8 mouse cellular contexts compared by ENCODE assay signal in genomic region chr9:20519949-20520348, GRCm38 (mm10). TPM values are rescaled to one million over a fixed set of nuclear protein-coding genes. Genes with fewer than 3 reads are reported as not detected.
A peak's percentile ranks its signal among the peaks of the same experiment; 100 is the strongest.
DNase-seq lines count a peak whose midpoint lies in the region; ATAC-seq and TF ChIP-seq lines count a peak whose summit lies in the region.

No protein-coding gene starts in this region.

- WGBS in heart, embryonic 14.5 days = 28% methylated on average over 4 of the region's 4 CpGs
- WGBS in forebrain, embryonic 13.5 days = 8% methylated on average over 4 of the region's 4 CpGs
- WGBS in liver, postnatal 0 days (ENCODE audit: insufficient replicate concordance) = 49% methylated on average over 4 of the region's 4 CpGs

- no peak overlapping the region for H3K27ac ChIP-seq in heart, embryonic 14.5 days (replicated peaks in 1 of 2; ENCODE audit: control insufficient read depth in 1 of 2, insufficient read depth in 1 of 2, low read depth in 2 of 2, low read length in 2 of 2)
- H3K27ac ChIP-seq in forebrain, embryonic 13.5 days = no peak overlapping the region
- H3K27ac ChIP-seq in liver, postnatal 0 days (ENCODE audit: low read depth) = no peak overlapping the region

- no peak for TF ChIP-seq EP300 in liver, postnatal 0 days (IDR thresholded peaks at IDR 0.05; ENCODE audit: low read depth)

- H3K4me1 ChIP-seq in heart, embryonic 14.5 days (ENCODE audit: control insufficient read depth in 2 of 2, insufficient read depth in 2 of 2, low read length in 2 of 2) = peaks cover 2 to 11% of the 10 kb centered on the region in 2 experiments; a peak in 3 of 4 replicates
- peaks cover 58% of the 10 kb centered on the region for H3K4me1 ChIP-seq in E14TG2a.4 (replicated peaks; ENCODE audit: low read depth, low read length)
- H3K4me1 ChIP-seq in forebrain, embryonic 13.5 days = peaks cover 47% of the 10 kb centered on the region
- peaks cover 25% of the 10 kb centered on the region for H3K4me1 ChIP-seq in liver, postnatal 0 days (ENCODE audit: insufficient read depth)

- peaks cover 34% of the 10 kb centered on the region for H3K36me3 ChIP-seq in heart, embryonic 14.5 days (ENCODE audit: control insufficient read depth, insufficient read depth, low read length)
- H3K36me3 ChIP-seq in E14TG2a.4 (ENCODE audit: insufficient read depth, low read length) = peaks cover 45% of the 10 kb centered on the region
- peaks cover 36% of the 10 kb centered on the region for H3K36me3 ChIP-seq in forebrain, embryonic 13.5 days (ENCODE audit: poor library complexity, severe bottlenecking)
- 0 out of 2 replicates have a peak, but pooled peaks cover 5% of the 10 kb centered on the region for H3K36me3 ChIP-seq in liver, postnatal 0 days (replicated peaks; ENCODE audit: insufficient read depth, low read length)

- H3K4me2 ChIP-seq in heart, embryonic 14.5 days (ENCODE audit: low read length) = peak overlapping the region; percentile 71
- H3K4me2 ChIP-seq in forebrain, embryonic 13.5 days = peak overlapping the region; percentile 93
- H3K4me2 ChIP-seq in liver, postnatal 0 days (ENCODE audit: low read depth, low read length) = peak overlapping the region; percentile 84

- DNase-seq in heart, adult 18-20 months = no peak
- DNase-seq in liver, postnatal 0 days = no peak
- no peak for DNase-seq in gastrocnemius, postnatal 14 days
- no peak for DNase-seq in kidney, postnatal 14 days

- H3K27me3 ChIP-seq in heart, embryonic 14.5 days (ENCODE audit: control insufficient read depth, insufficient read depth, low read length) = no peaks in the 10 kb centered on the region
- H3K27me3 ChIP-seq in E14TG2a.4 (ENCODE audit: insufficient read depth, low read length) = no peaks in the 10 kb centered on the region
- no peaks in the 10 kb centered on the region for H3K27me3 ChIP-seq in forebrain, embryonic 13.5 days
- no peaks in the 10 kb centered on the region for H3K27me3 ChIP-seq in liver, postnatal 0 days (ENCODE audit: insufficient read depth, low read length)

- intact Hi-C loops in gastrocnemius, postnatal 14 days (cut with DNase I; ENCODE audit: low total_unique reads) = no loop called here

- no peak for ATAC-seq in heart, embryonic 14.5 days (ENCODE audit: insufficient number of reproducible peaks, insufficient read depth, low FRiP score, low read depth)
- ATAC-seq in forebrain, embryonic 13.5 days = no peak
- ATAC-seq in liver, postnatal 0 days = no peak
- no peak for ATAC-seq in inflammation-experienced regulatory T-cells, adult 6 months

- H3K9ac ChIP-seq in heart, embryonic 14.5 days (ENCODE audit: low read length) = peak overlapping the region; percentile 25
- peak overlapping the region; percentile 74 for H3K9ac ChIP-seq in forebrain, embryonic 13.5 days
- 0 out of 2 replicates have a peak overlapping the region, but pooled peaks have one; percentile 33 for H3K9ac ChIP-seq in liver, postnatal 0 days (replicated peaks)

- peak overlapping the region; percentile 44 to 78 for H3K4me3 ChIP-seq in heart, embryonic 14.5 days (ENCODE audit: control insufficient read depth in 1 of 2, insufficient read depth in 1 of 2, low read depth in 1 of 2, low read length in 2 of 2)
- H3K4me3 ChIP-seq in E14TG2a.4 (replicated peaks; ENCODE audit: low read length) = peak overlapping the region; percentile 95
- peak overlapping the region; percentile 89 for H3K4me3 ChIP-seq in forebrain, embryonic 13.5 days
- H3K4me3 ChIP-seq in liver, postnatal 0 days (ENCODE audit: low read depth, low read length) = peak overlapping the region; percentile 26

- no peaks in the 10 kb centered on the region for H3K9me3 ChIP-seq in heart, embryonic 14.5 days (ENCODE audit: control insufficient read depth, low read length)
- no peaks in the 10 kb centered on the region for H3K9me3 ChIP-seq in E14TG2a.4 (ENCODE audit: low read length)
- H3K9me3 ChIP-seq in forebrain, embryonic 13.5 days (replicated peaks) = no peaks in the 10 kb centered on the region
- H3K9me3 ChIP-seq in liver, postnatal 0 days (ENCODE audit: low read length) = no peaks in the 10 kb centered on the region

- no peak for TF ChIP-seq CTCF in E14TG2a.4 (conservative IDR thresholded peaks at IDR 0.05; ENCODE audit: low read length)
- TF ChIP-seq CTCF in liver, postnatal 0 days (IDR thresholded peaks at IDR 0.05; ENCODE audit: low read depth) = no peak

RNA-seq across cellular contexts. Expression of gene Zfp266, which starts 1.3 kb away (rescaled TPM):
- 43.5 and 48.8 TPM in 2 replicates for polyA plus RNA-seq in heart, embryonic 14.5 days (2014; fragmentation: Nextera tagmentation; extraction: Ambion mirVana)
- total RNA-seq in heart, adult 18-20 months (2021) = 10 to 100 TPM; 23.9 to 24.7 TPM
- 158 TPM in 2 replicates for polyA plus RNA-seq in forebrain, embryonic 13.5 days (2015; fragmentation: Nextera tagmentation; extraction: Ambion mirVana)
- polyA plus RNA-seq in liver, postnatal 0 days (2015; fragmentation: Nextera tagmentation; extraction: Ambion mirVana) = 9.2 and 9.7 TPM in 2 replicates
- polyA plus RNA-seq in inflammation-experienced regulatory T-cells, adult 6 months (2017; shearing (Covaris generic)) = 10 to 100 TPM; 44.4 to 55.8 (median 46.6) TPM
- total RNA-seq in gastrocnemius, postnatal 14 days (2021) = 10 to 100 TPM; 22.2 to 22.6 TPM

RNA-seq across cellular contexts. Expression of gene Zfp426, which starts 27.4 kb away (rescaled TPM):
- polyA plus RNA-seq in heart, embryonic 14.5 days (2014; fragmentation: Nextera tagmentation; extraction: Ambion mirVana) = 13.4 and 15.7 TPM in 2 replicates
- 1 to 10 TPM; 9.0 to 9.6 TPM for total RNA-seq in heart, adult 18-20 months (2021)
- 30.1 and 35.2 TPM in 2 replicates for polyA plus RNA-seq in forebrain, embryonic 13.5 days (2015; fragmentation: Nextera tagmentation; extraction: Ambion mirVana)
- 4.5 and 4.8 TPM in 2 replicates for polyA plus RNA-seq in liver, postnatal 0 days (2015; fragmentation: Nextera tagmentation; extraction: Ambion mirVana)
- polyA plus RNA-seq in inflammation-experienced regulatory T-cells, adult 6 months (2017; shearing (Covaris generic)) = 10 to 100 TPM; 25.0 to 25.9 (median 25.5) TPM
- 1 to 10 TPM; 7.4 to 8.2 TPM for total RNA-seq in gastrocnemius, postnatal 14 days (2021)

RNA-seq across cellular contexts. Expression of gene Zfp26, which starts 60.0 kb away (rescaled TPM):
- polyA plus RNA-seq in heart, embryonic 14.5 days (2014; fragmentation: Nextera tagmentation; extraction: Ambion mirVana) = 14.0 and 15.4 TPM in 2 replicates
- total RNA-seq in heart, adult 18-20 months (2021) = 1 to 10 TPM; 7.4 to 9.2 TPM
- 22.3 and 23.8 TPM in 2 replicates for polyA plus RNA-seq in forebrain, embryonic 13.5 days (2015; fragmentation: Nextera tagmentation; extraction: Ambion mirVana)
- 2.8 and 3.3 TPM in 2 replicates for polyA plus RNA-seq in liver, postnatal 0 days (2015; fragmentation: Nextera tagmentation; extraction: Ambion mirVana)
- polyA plus RNA-seq in inflammation-experienced regulatory T-cells, adult 6 months (2017; shearing (Covaris generic)) = 10 to 100 TPM; 18.3 to 24.2 (median 21.8) TPM
- total RNA-seq in gastrocnemius, postnatal 14 days (2021) = 1 to 10 TPM; 7.6 to 8.5 TPM

Comparison
In these comparisons a context has a peak if more than half of its experiments do, and no peak if none do; other contexts are left out.
1. H3K4me3 ChIP-seq: peak in every context shown above with its lines; median percentile 95 in E14TG2a.4; 89 in forebrain, embryonic 13.5 days; 61 in heart, embryonic 14.5 days; 26 in liver, postnatal 0 days.